Mouse (Mus musculus): ENCODE results near the gene Rd3l. TPM values are rescaled to one million over a fixed set of nuclear protein-coding genes. Genes with fewer than 3 reads are reported as not detected.

Rd3l gene
- polyA plus RNA-seq, 1 experiment: not detected

Other genes with a start within 250 kb of the Rd3l start
- gene Klc1, start 222.5 kb downstream of the Rd3l start, polyA plus RNA-seq (2012; rRNA removed): 47.3 and 48.2 TPM in 2 replicates
- gene Xrcc3, start 167.4 kb downstream of the Rd3l start, polyA plus RNA-seq (2012; rRNA removed): 14.6 and 14.7 TPM in 2 replicates
- 173 and 189 TPM in 2 replicates for gene Zfyve21, start 167.1 kb downstream of the Rd3l start, polyA plus RNA-seq (2012; rRNA removed)
- gene Ppp1r13b, start 73.2 kb downstream of the Rd3l start, polyA plus RNA-seq (2012; rRNA removed): 27.8 and 33.5 TPM in 2 replicates
- gene Atp5mpl, start 14.3 kb downstream of the Rd3l start, polyA plus RNA-seq (2012; rRNA removed): 50.1 and 87.7 TPM in 2 replicates
- 0.04 and 0.16 TPM in 2 replicates for gene Tdrd9, start 9.8 kb downstream of the Rd3l start, polyA plus RNA-seq (2012; rRNA removed)
- 32.2 and 54.1 TPM in 2 replicates for gene Aspg, start 125.4 kb upstream of the Rd3l start, polyA plus RNA-seq (2012; rRNA removed)
- gene Kif26a, start 164.9 kb upstream of the Rd3l start, polyA plus RNA-seq (2012; rRNA removed): 8.8 and 10.5 TPM in 2 replicates

Data from gonadal fat pad, adult 2 months (tissue).